Mouse (Mus musculus): ENCODE data around the gene Gphb5.

Gene Gphb5

DNA sequence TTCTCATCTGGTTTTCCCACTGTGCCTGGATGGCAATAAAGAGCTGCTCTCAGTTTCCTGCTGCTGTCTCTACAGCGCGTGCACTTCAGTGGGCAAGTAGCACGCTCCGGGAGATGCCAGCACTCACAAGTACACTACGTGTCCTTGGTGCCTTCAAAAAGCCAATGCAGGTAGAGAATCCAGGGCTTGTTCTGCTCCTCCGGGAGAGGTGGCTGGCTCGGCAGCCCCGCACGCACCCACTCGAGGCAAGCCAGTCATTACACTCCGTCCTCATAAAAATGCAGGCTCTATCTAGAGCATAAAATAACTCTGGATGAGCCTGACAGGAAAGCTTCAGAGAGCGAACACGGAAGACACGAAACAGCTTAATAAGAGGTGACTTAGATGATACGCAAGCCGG, 54.1 kb downstream of the Gphb5 start:
- in situ Hi-C loops (cut with MboI; ENCODE audit: low pct_unique_long_range_greater_than_20kb in 1 of 2, low sequenced_read_pairs in 2 of 2, unreplicated experiment in 1 of 2), result no loop called here

Measured in mouse embryonic stem cell (cell line).